Mouse (Mus musculus): Measurements from ENCODE around the gene Trpm2.

The Trpm2 gene

GRCm38 (mm10) chr10:77900903-77901818 lies 69.2 kb downstream of the Trpm2 start:
- DNase-seq = no peak

DNA sequence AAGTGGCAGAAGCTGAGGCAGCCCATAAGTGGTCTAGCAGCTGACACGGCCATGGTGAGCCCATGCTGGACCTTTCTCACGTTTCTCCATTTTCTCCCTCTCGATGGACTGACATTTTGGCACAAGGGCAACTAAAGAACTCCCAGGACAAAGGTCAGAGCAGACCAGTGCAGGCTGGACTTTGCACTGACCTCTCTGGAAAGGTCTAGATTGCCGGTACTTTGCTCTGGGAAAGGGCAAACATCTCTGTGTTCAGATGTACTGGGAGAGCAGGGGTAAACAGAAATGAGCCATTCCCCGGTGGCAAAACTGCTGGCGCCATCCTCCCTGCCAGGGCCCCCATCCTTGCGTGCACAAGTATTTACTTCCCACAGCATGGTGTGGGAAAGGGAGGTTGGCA lies 70.2 kb downstream of the Trpm2 start:
- no peak for DNase-seq

DNA sequence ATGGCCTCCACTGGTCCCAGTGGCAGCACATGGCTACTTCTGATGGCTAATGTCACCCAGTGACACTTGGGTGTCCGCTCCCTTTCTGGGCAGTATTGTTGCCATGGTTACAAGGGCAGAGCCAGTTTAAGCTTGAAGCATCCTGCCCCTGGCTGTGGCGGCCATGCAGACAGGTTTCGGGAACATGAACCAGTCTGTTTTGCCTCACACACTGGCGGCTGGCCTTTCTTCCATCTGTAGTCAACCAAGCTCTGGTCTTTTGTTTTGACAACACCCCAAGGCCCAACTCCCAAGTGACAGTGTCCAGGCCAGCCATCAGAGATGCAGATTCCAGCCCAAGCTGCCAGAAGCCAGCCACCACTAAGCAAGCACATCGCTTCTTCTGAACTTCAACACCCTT lies 74.8 kb downstream of the Trpm2 start:
- no peak for DNase-seq

GRCm38 (mm10) chr10:77890987-77891565 lies 79.3 kb downstream of the Trpm2 start:
- no peak for DNase-seq

DNA sequence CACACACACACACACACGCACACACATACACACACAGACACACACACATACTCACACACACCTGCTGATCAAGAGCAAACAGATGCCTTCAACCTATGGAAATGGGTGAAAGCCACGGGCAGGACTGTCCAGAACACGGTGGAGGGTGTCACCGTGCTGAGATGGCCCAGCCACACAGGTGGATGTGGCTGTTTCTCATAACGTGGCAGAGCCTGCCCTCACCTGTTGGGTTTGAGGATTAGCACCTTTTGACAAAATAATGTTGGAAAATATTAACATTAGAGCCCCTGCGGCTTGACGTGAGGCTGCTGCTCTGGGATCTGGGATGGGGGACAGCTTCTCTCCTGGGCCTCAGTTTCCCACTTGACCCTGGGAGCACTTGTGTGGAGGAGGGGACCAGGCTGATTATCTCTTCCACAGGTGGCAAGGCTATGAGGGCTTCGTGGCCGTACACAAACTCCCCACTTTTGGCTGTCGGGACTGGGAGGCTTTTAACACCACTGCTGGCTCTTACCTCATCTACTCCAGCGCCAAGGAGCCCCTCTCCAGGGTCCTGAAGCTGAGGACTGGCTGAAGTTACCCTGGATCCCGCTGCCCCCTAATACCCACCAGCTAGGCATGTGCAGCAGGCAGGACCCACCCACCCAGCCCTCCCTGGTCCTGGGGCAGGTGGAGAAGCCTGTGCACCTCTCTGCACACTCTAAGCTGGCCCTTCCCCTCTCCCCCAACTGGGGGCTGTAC lies 84.2 kb downstream of the Trpm2 start:
- peak in 1 of 2 experiments; percentile 13 for DNase-seq

DNA sequence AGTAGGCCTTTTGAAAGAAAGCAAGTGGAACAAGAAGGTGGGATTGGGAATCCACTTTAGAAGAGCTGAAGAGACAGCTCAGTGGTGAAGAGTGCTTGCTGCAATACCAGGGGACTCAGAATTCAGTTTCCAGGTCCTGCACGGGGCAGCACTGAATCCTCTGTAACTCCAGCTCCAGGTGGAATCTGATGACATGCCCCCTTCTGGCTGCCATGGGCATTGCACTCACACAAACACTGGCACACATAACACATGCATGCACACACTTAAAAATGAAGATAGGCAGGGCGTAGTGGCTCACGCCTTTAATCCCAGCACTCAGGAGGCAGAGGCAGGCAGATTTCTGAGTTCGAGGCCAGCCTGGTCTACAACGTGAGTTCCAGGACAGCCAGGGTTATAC lies 87.8 kb downstream of the Trpm2 start:
- DNase-seq = no peak

- DNase-seq = no peak
Measured at GRCm38 (mm10) chr10:77880305-77880704, 90.1 kb downstream of the Trpm2 start.

DNA sequence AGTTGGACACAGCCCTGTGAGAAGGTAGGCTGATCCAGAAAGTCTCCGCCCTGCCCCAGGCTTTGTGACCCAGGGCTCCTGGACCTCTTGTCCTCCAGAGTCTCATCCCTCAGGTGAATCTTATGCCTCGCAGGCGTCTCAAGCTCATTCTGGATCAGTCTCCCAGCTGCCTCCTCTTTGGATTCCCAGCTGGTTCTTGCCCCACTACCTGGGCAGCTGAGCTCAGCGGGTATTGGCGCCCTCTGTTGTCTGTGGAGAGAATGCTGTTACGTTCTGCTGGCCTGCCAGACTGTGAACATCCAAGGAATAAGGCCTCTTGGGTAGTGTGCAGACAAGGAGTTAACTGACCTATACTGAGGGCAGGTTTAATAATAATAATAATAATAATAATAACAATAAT lies 91.4 kb downstream of the Trpm2 start:
- no peak for DNase-seq

- DNase-seq = no peak
Measured at GRCm38 (mm10) chr10:77869651-77870050, 100.7 kb downstream of the Trpm2 start.

DNA sequence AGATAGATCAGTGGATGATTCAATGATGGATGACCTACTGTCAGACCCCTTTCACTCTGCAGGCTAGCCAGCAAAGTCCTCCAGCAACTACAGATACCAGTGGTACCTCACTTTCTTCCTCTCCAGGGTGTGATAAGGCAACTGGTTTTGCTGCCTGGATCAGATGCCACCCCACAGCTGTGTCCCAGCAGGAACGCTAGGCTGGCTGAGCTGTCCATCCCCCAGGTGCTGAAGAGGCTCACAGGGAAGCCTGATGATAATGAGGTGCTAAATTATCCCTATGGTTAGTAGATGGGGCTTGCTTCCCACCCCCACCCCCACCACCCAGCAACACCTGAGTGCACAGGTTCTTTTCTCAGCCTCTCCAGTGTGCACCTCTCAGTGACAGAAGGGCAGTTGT lies 102.8 kb downstream of the Trpm2 start:
- no peak for DNase-seq

DNA sequence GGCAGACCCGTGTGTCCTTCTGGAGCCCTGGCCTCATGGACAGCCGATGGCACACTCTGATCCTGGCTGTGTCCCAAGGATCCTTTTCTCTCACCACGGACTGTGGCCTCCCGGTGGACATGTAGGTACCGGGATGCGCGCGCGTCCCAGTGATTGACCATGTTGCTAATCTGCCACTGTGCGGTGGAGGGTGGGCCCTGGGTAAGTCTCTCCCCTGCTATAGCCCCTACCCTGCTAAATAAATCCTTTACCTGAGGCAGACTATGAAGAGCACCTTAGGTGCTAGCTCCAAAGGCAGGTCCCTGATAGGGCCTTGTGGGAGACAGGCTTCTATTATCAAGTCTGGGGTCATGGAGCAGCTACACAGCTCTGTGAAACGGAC lies 105.6 kb downstream of the Trpm2 start:
- DNase-seq = no peak

DNA sequence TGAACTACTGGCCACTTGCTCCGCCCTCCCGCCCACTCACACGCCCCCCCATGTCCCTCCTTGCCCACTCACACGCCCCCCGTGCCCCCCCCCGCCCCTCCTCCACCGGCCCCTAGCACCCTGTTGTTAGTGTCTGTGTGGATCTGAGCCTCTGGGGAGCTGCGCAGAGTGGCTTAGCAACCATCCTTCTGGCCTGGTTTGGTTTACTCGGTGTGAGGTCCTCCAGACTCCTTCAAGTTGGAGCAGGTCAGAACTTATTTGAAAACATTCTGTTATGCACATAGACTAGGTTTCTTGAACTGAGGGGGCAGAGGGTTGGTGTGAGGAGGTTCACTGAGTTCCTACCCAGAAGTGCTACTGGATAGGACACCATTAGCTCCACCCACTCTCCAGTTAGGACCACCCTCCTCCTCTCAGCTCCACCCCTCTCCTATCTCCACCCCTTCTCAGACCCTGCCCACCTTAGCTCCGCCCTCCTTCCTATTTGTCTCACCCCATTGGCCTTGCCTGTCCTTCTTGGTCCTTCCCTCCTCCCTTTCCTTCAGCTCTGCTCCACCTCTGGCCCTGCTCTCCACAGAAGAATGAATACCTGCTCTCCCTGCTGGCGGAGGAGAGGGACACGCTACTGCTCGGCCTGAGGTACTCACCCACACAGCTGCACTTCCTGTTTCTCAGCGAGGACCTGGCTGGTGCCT lies 106.1 kb downstream of the Trpm2 start:
- peak in 1 of 2 experiments; percentile 10 for DNase-seq

DNA sequence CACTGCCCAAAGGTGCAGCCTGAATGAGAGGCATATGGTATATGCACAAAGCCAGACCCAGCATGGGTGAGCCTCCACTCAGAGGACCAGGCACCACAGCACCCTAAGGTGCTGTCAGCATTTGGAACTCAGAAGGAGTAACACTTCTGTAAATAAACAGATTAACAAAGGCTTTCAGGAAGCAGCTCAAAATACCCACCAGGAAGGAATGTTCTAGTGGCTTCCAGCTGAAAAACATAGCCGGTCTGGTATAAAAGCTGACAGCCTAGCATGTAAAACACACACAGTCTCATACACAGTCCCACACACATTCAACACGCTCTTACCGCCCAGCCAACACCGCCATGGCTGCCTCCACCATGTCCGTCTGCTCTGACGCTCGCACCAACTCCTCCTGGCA lies 108.7 kb downstream of the Trpm2 start, which contains the start of gene Gm3285:
TSS of gene Gm3285 (plus strand) at position 301 of the 400 bp plus-strand sequence.
- no peak for DNase-seq

Data from cerebellum, postnatal 36 days (tissue).